Mouse (Mus musculus): Measurements from ENCODE around the gene Rims3. TPM values are rescaled to one million over a fixed set of nuclear protein-coding genes. Genes with fewer than 3 reads are reported as not detected.
A peak's percentile ranks its signal among the peaks of the same experiment; 100 is the strongest.

Gene Rims3
- polyA plus RNA-seq, 1 experiment from 2014 or later = 1.6 TPM

GRCm38 (mm10) chr4:120859865-120860264, 5.2 kb downstream of the Rims3 start:
- 27% methylated on average over 7 of the region's 7 CpGs for WGBS (ENCODE audit: insufficient replicate concordance)
- Histone ChIP-seq H3K27ac (ENCODE audit: low read depth, low read length) (no peak overlapping the region; the same call in 1 of the 2 replicates), H3K9ac (ENCODE audit: low read depth, low read length) (no peak overlapping the region), H3K9me3 (replicated peaks; ENCODE audit: control insufficient read depth, low read length) (no peaks in the 10 kb centered on the region), H3K4me3 (ENCODE audit: low read depth, low read length) (no peak overlapping the region), H3K27me3 (ENCODE audit: control insufficient read depth, insufficient read depth, low read length) (peaks cover 29% of the 10 kb centered on the region), H3K4me1 (ENCODE audit: control insufficient read depth, insufficient read depth, low read length) (peaks cover 32% of the 10 kb centered on the region), H3K4me2 (peak overlapping the region; percentile 42; the same call in 1 of the 2 replicates), H3K36me3 (ENCODE audit: control insufficient read depth, insufficient read depth, low read length) (no peaks in the 10 kb centered on the region)
- peak; percentile 53; the same call in 1 of the 2 replicates for ATAC-seq (replicated peaks; ENCODE audit: insufficient number of reproducible peaks, low FRiP score, low TSS enrichment)

- H3K4me1 ChIP-seq (ENCODE audit: control insufficient read depth, insufficient read depth, low read length) = peaks cover 2% of the 10 kb centered on the region; the same call in 1 of the 2 replicates
Measured at GRCm38 (mm10) chr4:120866211-120866610, 11.6 kb downstream of the Rims3 start.

GRCm38 (mm10) chr4:120868246-120868645, 13.6 kb downstream of the Rims3 start:
- Histone ChIP-seq H3K9ac (ENCODE audit: low read depth, low read length) (no peak overlapping the region), H3K4me2 (no peak overlapping the region), H3K27ac (ENCODE audit: low read depth, low read length) (no peak overlapping the region), H3K36me3 (ENCODE audit: control insufficient read depth, insufficient read depth, low read length) (no peaks in the 10 kb centered on the region), H3K4me3 (ENCODE audit: low read depth, low read length) (no peak overlapping the region), H3K4me1 (ENCODE audit: control insufficient read depth, insufficient read depth, low read length) (no peaks in the 10 kb centered on the region), H3K9me3 (replicated peaks; ENCODE audit: control insufficient read depth, low read length) (no peaks in the 10 kb centered on the region), H3K27me3 (ENCODE audit: control insufficient read depth, insufficient read depth, low read length) (no peaks in the 10 kb centered on the region; the same call in 1 of the 2 replicates)
- no peak for ATAC-seq (replicated peaks; ENCODE audit: insufficient number of reproducible peaks, low FRiP score, low TSS enrichment)
- WGBS (ENCODE audit: insufficient replicate concordance) = 75% methylated on average over 5 of the region's 5 CpGs

More at GRCm38 (mm10) chr4:120866211-120866610, 11.6 kb downstream of the Rims3 start:
- WGBS (ENCODE audit: insufficient replicate concordance) = 7% methylated on average over 6 of the region's 6 CpGs
- H3K9me3 ChIP-seq (replicated peaks; ENCODE audit: control insufficient read depth, low read length) = no peaks in the 10 kb centered on the region
- no peak overlapping the region for H3K9ac ChIP-seq (ENCODE audit: low read depth, low read length)
- H3K27ac ChIP-seq (ENCODE audit: low read depth, low read length) = no peak overlapping the region
- H3K27me3 ChIP-seq (ENCODE audit: control insufficient read depth, insufficient read depth, low read length) = no peaks in the 10 kb centered on the region; the same call in 1 of the 2 replicates
- ATAC-seq (replicated peaks; ENCODE audit: insufficient number of reproducible peaks, low FRiP score, low TSS enrichment) = no peak
- H3K36me3 ChIP-seq (ENCODE audit: control insufficient read depth, insufficient read depth, low read length) = no peaks in the 10 kb centered on the region
- H3K4me2 ChIP-seq = no peak overlapping the region
- H3K4me3 ChIP-seq (ENCODE audit: low read depth, low read length) = no peak overlapping the region

GRCm38 (mm10) chr4:120868988-120869387, 14.4 kb downstream of the Rims3 start:
- no peaks in the 10 kb centered on the region for H3K9me3 ChIP-seq (replicated peaks; ENCODE audit: control insufficient read depth, low read length)
- no peak for ATAC-seq (replicated peaks; ENCODE audit: insufficient number of reproducible peaks, low FRiP score, low TSS enrichment)
- 57% methylated on average over 3 of the region's 3 CpGs for WGBS (ENCODE audit: insufficient replicate concordance)
- H3K9ac ChIP-seq (ENCODE audit: low read depth, low read length) = no peak overlapping the region
- no peak overlapping the region for H3K27ac ChIP-seq (ENCODE audit: low read depth, low read length)
- no peak overlapping the region for H3K4me2 ChIP-seq
- H3K36me3 ChIP-seq (ENCODE audit: control insufficient read depth, insufficient read depth, low read length) = no peaks in the 10 kb centered on the region
- no peaks in the 10 kb centered on the region for H3K4me1 ChIP-seq (ENCODE audit: control insufficient read depth, insufficient read depth, low read length)
- no peak overlapping the region for H3K4me3 ChIP-seq (ENCODE audit: low read depth, low read length)
- H3K27me3 ChIP-seq (ENCODE audit: control insufficient read depth, insufficient read depth, low read length) = no peaks in the 10 kb centered on the region; the same call in 1 of the 2 replicates

GRCm38 (mm10) chr4:120870262-120870748, 15.7 kb downstream of the Rims3 start:
- Histone ChIP-seq H3K36me3 (ENCODE audit: control insufficient read depth, insufficient read depth, low read length) (no peaks in the 10 kb centered on the region), H3K4me2 (no peak overlapping the region), H3K9me3 (replicated peaks; ENCODE audit: control insufficient read depth, low read length) (no peaks in the 10 kb centered on the region), H3K4me3 (ENCODE audit: low read depth, low read length) (no peak overlapping the region), H3K9ac (ENCODE audit: low read depth, low read length) (no peak overlapping the region), H3K4me1 (ENCODE audit: control insufficient read depth, insufficient read depth, low read length) (no peaks in the 10 kb centered on the region), H3K27me3 (ENCODE audit: control insufficient read depth, insufficient read depth, low read length) (no peaks in the 10 kb centered on the region; the same call in 1 of the 2 replicates), H3K27ac (ENCODE audit: low read depth, low read length) (no peak overlapping the region)
- no peak for ATAC-seq (replicated peaks; ENCODE audit: insufficient number of reproducible peaks, low FRiP score, low TSS enrichment)
- WGBS (ENCODE audit: insufficient replicate concordance) = 67% methylated on average over 7 of the region's 7 CpGs

GRCm38 (mm10) chr4:120875961-120876360, 21.3 kb downstream of the Rims3 start:
- Histone ChIP-seq H3K4me3 (ENCODE audit: low read depth, low read length) (no peak overlapping the region), H3K27me3 (ENCODE audit: control insufficient read depth, insufficient read depth, low read length) (no peaks in the 10 kb centered on the region), H3K27ac (ENCODE audit: low read depth, low read length) (no peak overlapping the region), H3K36me3 (ENCODE audit: control insufficient read depth, insufficient read depth, low read length) (no peaks in the 10 kb centered on the region), H3K4me1 (ENCODE audit: control insufficient read depth, insufficient read depth, low read length) (no peaks in the 10 kb centered on the region), H3K9me3 (replicated peaks; ENCODE audit: control insufficient read depth, low read length) (no peaks in the 10 kb centered on the region), H3K9ac (ENCODE audit: low read depth, low read length) (no peak overlapping the region), H3K4me2 (no peak overlapping the region)
- no peak for ATAC-seq (replicated peaks; ENCODE audit: insufficient number of reproducible peaks, low FRiP score, low TSS enrichment)
- WGBS (ENCODE audit: insufficient replicate concordance) = 59% methylated on average over 3 of the region's 3 CpGs

- no peak for ATAC-seq (replicated peaks; ENCODE audit: insufficient number of reproducible peaks, low FRiP score, low TSS enrichment)
- Histone ChIP-seq H3K4me3 (ENCODE audit: low read depth, low read length) (no peak overlapping the region), H3K9ac (ENCODE audit: low read depth, low read length) (no peak overlapping the region), H3K4me2 (no peak overlapping the region), H3K27me3 (ENCODE audit: control insufficient read depth, insufficient read depth, low read length) (no peaks in the 10 kb centered on the region), H3K9me3 (replicated peaks; ENCODE audit: control insufficient read depth, low read length) (no peaks in the 10 kb centered on the region), H3K36me3 (ENCODE audit: control insufficient read depth, insufficient read depth, low read length) (no peaks in the 10 kb centered on the region), H3K4me1 (ENCODE audit: control insufficient read depth, insufficient read depth, low read length) (no peaks in the 10 kb centered on the region), H3K27ac (ENCODE audit: low read depth, low read length) (no peak overlapping the region)
- WGBS (ENCODE audit: insufficient replicate concordance) = 69% methylated on average over 3 of the region's 3 CpGs
Measured at GRCm38 (mm10) chr4:120878728-120879127, 24.1 kb downstream of the Rims3 start.

- H3K27me3 ChIP-seq (ENCODE audit: control insufficient read depth, insufficient read depth, low read length) = no peaks in the 10 kb centered on the region
- H3K9me3 ChIP-seq (replicated peaks; ENCODE audit: control insufficient read depth, low read length) = no peaks in the 10 kb centered on the region
- no peak overlapping the region for H3K4me2 ChIP-seq
- H3K36me3 ChIP-seq (ENCODE audit: control insufficient read depth, insufficient read depth, low read length) = no peaks in the 10 kb centered on the region
- WGBS (ENCODE audit: insufficient replicate concordance) = 40% methylated on average over 4 of the region's 4 CpGs
- no peaks in the 10 kb centered on the region for H3K4me1 ChIP-seq (ENCODE audit: control insufficient read depth, insufficient read depth, low read length)
- H3K27ac ChIP-seq (ENCODE audit: low read depth, low read length) = no peak overlapping the region
- no peak overlapping the region for H3K9ac ChIP-seq (ENCODE audit: low read depth, low read length)
- H3K4me3 ChIP-seq (ENCODE audit: low read depth, low read length) = no peak overlapping the region
- ATAC-seq (replicated peaks; ENCODE audit: insufficient number of reproducible peaks, low FRiP score, low TSS enrichment) = no peak
Measured at GRCm38 (mm10) chr4:120879386-120879785, 24.8 kb downstream of the Rims3 start.

GRCm38 (mm10) chr4:120880731-120881432, 26.3 kb downstream of the Rims3 start:
- Histone ChIP-seq H3K27ac (ENCODE audit: low read depth, low read length) (no peak overlapping the region), H3K9me3 (replicated peaks; ENCODE audit: control insufficient read depth, low read length) (no peaks in the 10 kb centered on the region), H3K4me1 (ENCODE audit: control insufficient read depth, insufficient read depth, low read length) (peaks cover 9% of the 10 kb centered on the region), H3K9ac (ENCODE audit: low read depth, low read length) (no peak overlapping the region), H3K27me3 (ENCODE audit: control insufficient read depth, insufficient read depth, low read length) (no peaks in the 10 kb centered on the region), H3K4me3 (ENCODE audit: low read depth, low read length) (no peak overlapping the region), H3K4me2 (no peak overlapping the region), H3K36me3 (ENCODE audit: control insufficient read depth, insufficient read depth, low read length) (no peaks in the 10 kb centered on the region)
- WGBS (ENCODE audit: insufficient replicate concordance) = 43% methylated on average over 6 of the region's 6 CpGs
- no peak for ATAC-seq (replicated peaks; ENCODE audit: insufficient number of reproducible peaks, low FRiP score, low TSS enrichment)
